Mouse (Mus musculus): ENCODE measurements around the gene Prss16.

The Prss16 gene

GRCm38 (mm10) chr13:21974726-21975473 lies 34.6 kb downstream of the Prss16 start:
- peak; percentile 46 to 59 for DNase-seq (ENCODE audit: low spot score in 2 of 2)

GRCm38 (mm10) chr13:21974221-21974725 lies 35.3 kb downstream of the Prss16 start:
- DNase-seq (ENCODE audit: low spot score in 2 of 2) = peak; percentile 84

GRCm38 (mm10) chr13:21971641-21972040 lies 37.9 kb downstream of the Prss16 start:
- no peak for DNase-seq (ENCODE audit: low spot score in 2 of 2)

GRCm38 (mm10) chr13:21969816-21970215 lies 39.7 kb downstream of the Prss16 start:
- DNase-seq (ENCODE audit: low spot score in 2 of 2) = no peak

GRCm38 (mm10) chr13:21969269-21969668 lies 40.3 kb downstream of the Prss16 start:
- DNase-seq (ENCODE audit: low spot score in 2 of 2) = no peak

Data from urinary bladder, adult 18-20 months (tissue).